ENCODE assay signal across 8 mouse cellular contexts in the genomic region with DNA sequence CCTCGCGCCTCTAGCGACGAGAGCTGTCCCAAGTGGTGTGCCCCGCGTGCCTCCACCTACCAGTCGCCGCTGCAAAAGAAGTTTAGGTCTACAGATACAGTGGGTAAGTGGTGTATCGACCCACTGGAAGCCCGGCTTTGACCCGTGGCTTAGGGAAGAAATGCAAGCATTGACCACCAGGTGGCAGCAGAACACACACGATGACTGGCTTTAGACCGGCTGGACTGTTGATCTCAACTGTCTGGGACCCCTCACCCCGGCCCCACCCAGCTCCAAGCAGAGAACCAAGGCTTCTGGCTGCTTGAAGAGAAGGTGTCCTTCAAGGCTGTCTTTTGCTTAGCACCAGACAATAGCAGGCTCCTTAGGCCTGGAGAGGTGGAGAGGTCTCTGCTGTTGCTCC. TPM values are rescaled to one million over a fixed set of nuclear protein-coding genes. Genes with fewer than 3 reads are reported as not detected.
DNase-seq lines count a peak whose midpoint lies in the region; ATAC-seq lines count a peak whose summit lies in the region.

No protein-coding gene starts in this region.

- H3K27ac ChIP-seq in hindbrain, embryonic 13.5 days: no peak overlapping the region

- H3K4me1 ChIP-seq in hindbrain, embryonic 13.5 days (replicated peaks): peaks cover 8% of the 10 kb centered on the region
- H3K4me1 ChIP-seq in megakaryocyte, embryonic 14.5 days: peaks cover 67% of the 10 kb centered on the region

- no peaks in the 10 kb centered on the region for H3K36me3 ChIP-seq in hindbrain, embryonic 13.5 days
- no peaks in the 10 kb centered on the region for H3K36me3 ChIP-seq in megakaryocyte, embryonic 14.5 days (replicated peaks; ENCODE audit: low read length)

- H3K4me3 ChIP-seq in hindbrain, embryonic 13.5 days: no peak overlapping the region
- peak overlapping the region; percentile 84 for H3K4me3 ChIP-seq in megakaryocyte, embryonic 14.5 days (replicated peaks)

- H3K9ac ChIP-seq in hindbrain, embryonic 13.5 days: no peak overlapping the region

- H3K9me3 ChIP-seq in hindbrain, embryonic 13.5 days: no peaks in the 10 kb centered on the region
- 0 out of 2 replicates have a peak, but pooled peaks cover 10% of the 10 kb centered on the region for H3K9me3 ChIP-seq in megakaryocyte, embryonic 14.5 days

- 2% methylated on average over 14 of the region's 14 CpGs for WGBS in hindbrain, embryonic 13.5 days

- no peaks in the 10 kb centered on the region for H3K27me3 ChIP-seq in hindbrain, embryonic 13.5 days
- H3K27me3 ChIP-seq in megakaryocyte, embryonic 14.5 days (replicated peaks): peaks cover 35% of the 10 kb centered on the region

- DNase-seq in T-cell, adult 2 months (ENCODE audit: low spot score): peak; percentile 54
- peak; percentile 84 for DNase-seq in cerebellum, adult 8-10 months
- peak; percentile 44 to 68 for DNase-seq in frontal cortex, postnatal 10 days (ENCODE audit: low spot score in 2 of 2)
- DNase-seq in layer of hippocampus, postnatal 25 days (ENCODE audit: extremely low spot score in 1 of 2, low spot score in 1 of 2): peak; percentile 69 to 88
- peak; percentile 51 for DNase-seq in skeletal muscle tissue, adult 2 months (ENCODE audit: low read depth, low spot score)

- ATAC-seq in hindbrain, embryonic 13.5 days (ENCODE audit: low FRiP score): peak; percentile 11; the same call in 1 of the 2 replicates
- no peak for ATAC-seq in inflammation-experienced regulatory T-cells, adult 6 months

- H3K4me2 ChIP-seq in hindbrain, embryonic 13.5 days: 0 out of 2 replicates have a peak overlapping the region, but pooled peaks have one; percentile 13

RNA-seq across cellular contexts. Expression of gene Bak1, which starts 4.1 kb away (rescaled TPM):
- 2.5 and 3.1 TPM in 2 replicates for polyA plus RNA-seq in hindbrain, embryonic 13.5 days (2015; fragmentation: Nextera tagmentation; extraction: Ambion mirVana)
- total RNA-seq in layer of hippocampus, postnatal 25 days (2021): 10 to 100 TPM; 15.4 to 16.3 TPM
- 164 and 277 TPM in 2 replicates for polyA plus RNA-seq in megakaryocyte, embryonic 14.5 days (2012; ENCODE audit: insufficient read depth, low replicate concordance)
- polyA plus RNA-seq in inflammation-experienced regulatory T-cells, adult 6 months (2017; shearing (Covaris generic)): 10 to 100 TPM in 1 of 3 experiments, 1 to 10 TPM in 2; 5.1 to 23.3 (median 6.8) TPM

RNA-seq across cellular contexts. Expression of gene Itpr3, which starts 24.2 kb away (rescaled TPM):
- 1.1 and 1.2 TPM in 2 replicates for polyA plus RNA-seq in hindbrain, embryonic 13.5 days (2015; fragmentation: Nextera tagmentation; extraction: Ambion mirVana)
- total RNA-seq in layer of hippocampus, postnatal 25 days (2021): 1 to 10 TPM; 1.5 to 2.1 TPM
- polyA plus RNA-seq in megakaryocyte, embryonic 14.5 days (2012; ENCODE audit: insufficient read depth, low replicate concordance): 0.17 and 1.3 TPM in 2 replicates
- polyA plus RNA-seq in inflammation-experienced regulatory T-cells, adult 6 months (2017; shearing (Covaris generic)): 1 to 10 TPM; 3.9 to 8.2 (median 7.1) TPM

RNA-seq across cellular contexts. Expression of gene Zbtb9, which starts 59.9 kb away (rescaled TPM):
- polyA plus RNA-seq in hindbrain, embryonic 13.5 days (2015; fragmentation: Nextera tagmentation; extraction: Ambion mirVana): 17.8 and 18.0 TPM in 2 replicates
- total RNA-seq in layer of hippocampus, postnatal 25 days (2021): 10 to 100 TPM; 14.8 to 16.2 TPM
- polyA plus RNA-seq in megakaryocyte, embryonic 14.5 days (2012; ENCODE audit: insufficient read depth, low replicate concordance): 2.3 and 4.1 TPM in 2 replicates
- polyA plus RNA-seq in inflammation-experienced regulatory T-cells, adult 6 months (2017; shearing (Covaris generic)): 10 to 100 TPM in 1 of 3 experiments, 1 to 10 TPM in 2; 9.0 to 11.1 (median 9.3) TPM
